Mouse (Mus musculus): ENCODE data around the gene Dnah17. TPM values are rescaled to one million over a fixed set of nuclear protein-coding genes. Genes with fewer than 3 reads are reported as not detected.
A peak's percentile ranks its signal among the peaks of the same experiment; 100 is the strongest.

Gene Dnah17
- polyA plus RNA-seq, 1 experiment from 2014 or later, result 0.14 TPM

DNA sequence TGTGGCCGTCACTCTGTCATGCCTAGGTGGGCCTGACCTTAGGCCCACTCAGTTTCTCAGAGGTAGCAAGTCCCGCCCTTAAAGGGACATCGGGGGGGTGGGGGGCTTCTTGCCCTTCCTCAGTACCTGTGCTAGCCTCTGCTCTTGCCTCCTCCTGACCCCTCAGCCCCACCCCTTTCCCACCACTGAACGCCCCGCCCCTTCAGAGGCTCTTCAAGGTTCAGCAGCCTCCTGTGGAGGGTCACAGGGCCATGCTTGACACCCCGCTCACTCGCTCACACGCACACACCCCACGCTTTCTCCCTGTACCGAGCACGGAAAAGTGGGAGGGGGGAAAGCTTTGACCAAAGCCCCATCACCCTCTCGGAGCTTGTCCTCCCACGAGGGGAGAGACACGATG, 50.7 kb downstream of the Dnah17 start:
- Histone ChIP-seq H3K27me3 (ENCODE audit: low read depth, poor library complexity, severe bottlenecking) (no peaks in the 10 kb centered on the region), H3K9me3 (replicated peaks) (no peaks in the 10 kb centered on the region), H3K4me3 (no peak overlapping the region), H3K4me1 (peaks cover 22% of the 10 kb centered on the region), H3K27ac (replicated peaks) (peak overlapping the region; percentile 52; the same call in 1 of the 2 replicates), H3K36me3 (no peaks in the 10 kb centered on the region)
- no peak for DNase-seq (ENCODE audit: low spot score)
- 81% methylated on average over 14 of the region's 14 CpGs for WGBS

DNA sequence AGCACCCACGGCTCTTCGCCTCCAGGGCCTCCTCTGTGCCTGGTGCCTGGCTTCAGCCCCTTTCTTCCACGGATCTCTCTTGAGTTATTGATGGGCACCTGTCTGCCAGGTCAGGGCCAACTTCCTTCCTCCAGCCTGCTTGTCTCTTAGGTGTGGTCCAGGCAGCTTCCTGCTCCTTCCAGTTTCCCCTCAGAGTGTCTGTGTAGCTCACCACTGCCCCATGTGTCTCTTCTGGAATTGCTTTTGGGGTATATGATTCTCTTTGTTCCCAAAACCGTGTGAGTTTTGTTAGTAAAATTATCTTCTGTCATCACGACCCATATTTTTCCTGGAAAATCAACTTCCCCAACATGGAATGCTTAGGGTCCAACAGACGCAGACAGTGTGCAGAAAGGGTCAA, 53.5 kb downstream of the Dnah17 start:
- Histone ChIP-seq H3K9me3 (replicated peaks) (no peaks in the 10 kb centered on the region), H3K4me3 (no peak overlapping the region), H3K4me1 (peaks cover 29% of the 10 kb centered on the region), H3K27ac (replicated peaks) (no peak overlapping the region), H3K27me3 (ENCODE audit: low read depth, poor library complexity, severe bottlenecking) (no peaks in the 10 kb centered on the region), H3K36me3 (no peaks in the 10 kb centered on the region)
- WGBS, result 83% methylated on average over 6 of the region's 6 CpGs
- no peak for DNase-seq (ENCODE audit: low spot score)

GRCm38 (mm10) chr11:118075035-118075522, 55.4 kb downstream of the Dnah17 start:
- Histone ChIP-seq H3K27me3 (ENCODE audit: low read depth, poor library complexity, severe bottlenecking) (no peaks in the 10 kb centered on the region), H3K36me3 (no peaks in the 10 kb centered on the region), H3K27ac (replicated peaks) (no peak overlapping the region), H3K4me3 (no peak overlapping the region), H3K9me3 (replicated peaks) (no peaks in the 10 kb centered on the region), H3K4me1 (peaks cover 36% of the 10 kb centered on the region)
- WGBS, result 89% methylated on average over 17 of the region's 17 CpGs
- DNase-seq (ENCODE audit: low spot score), result no peak

DNA sequence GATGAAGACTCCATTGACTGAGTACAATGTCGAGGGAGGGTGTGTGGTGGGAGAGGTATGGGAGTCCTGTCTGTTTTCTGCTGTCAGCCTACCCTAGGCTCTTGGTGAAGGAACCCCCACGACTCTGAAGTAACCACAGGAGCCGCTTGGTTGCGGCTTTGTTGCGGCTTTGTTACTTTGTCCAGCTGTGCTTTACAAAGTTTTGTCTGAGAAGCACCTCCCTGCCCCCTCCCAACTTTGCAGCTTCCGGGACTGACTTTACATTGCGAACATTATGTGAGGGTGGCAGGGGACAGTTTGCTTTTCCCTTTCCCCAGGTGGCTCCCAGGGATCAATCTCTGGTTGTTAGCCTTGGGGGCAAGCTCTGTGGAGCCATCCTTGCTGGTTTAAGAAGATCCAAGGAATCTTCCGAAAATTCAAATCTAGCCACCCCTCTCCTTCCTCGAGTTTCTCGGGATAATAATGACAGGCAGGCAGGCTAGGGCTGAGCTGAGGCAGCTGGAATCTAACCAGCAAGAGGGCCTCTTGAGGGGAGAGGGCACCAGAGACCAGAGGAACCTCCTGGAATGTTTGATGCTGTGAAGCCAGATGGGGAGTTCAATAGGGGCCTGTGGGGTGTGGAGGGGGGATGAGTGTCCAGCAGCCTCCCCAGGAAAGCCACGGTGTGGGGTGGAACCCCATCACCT, 59.1 kb downstream of the Dnah17 start:
- Histone ChIP-seq H3K27ac (replicated peaks) (peak overlapping the region; percentile 42; the same call in 1 of the 2 replicates), H3K36me3 (no peaks in the 10 kb centered on the region), H3K4me3 (no peak overlapping the region), H3K4me1 (peaks cover 38% of the 10 kb centered on the region), H3K9me3 (replicated peaks) (no peaks in the 10 kb centered on the region), H3K27me3 (ENCODE audit: low read depth, poor library complexity, severe bottlenecking) (no peaks in the 10 kb centered on the region)
- DNase-seq (ENCODE audit: low spot score), result no peak
- 42% methylated on average over 11 of the region's 11 CpGs for WGBS

DNA sequence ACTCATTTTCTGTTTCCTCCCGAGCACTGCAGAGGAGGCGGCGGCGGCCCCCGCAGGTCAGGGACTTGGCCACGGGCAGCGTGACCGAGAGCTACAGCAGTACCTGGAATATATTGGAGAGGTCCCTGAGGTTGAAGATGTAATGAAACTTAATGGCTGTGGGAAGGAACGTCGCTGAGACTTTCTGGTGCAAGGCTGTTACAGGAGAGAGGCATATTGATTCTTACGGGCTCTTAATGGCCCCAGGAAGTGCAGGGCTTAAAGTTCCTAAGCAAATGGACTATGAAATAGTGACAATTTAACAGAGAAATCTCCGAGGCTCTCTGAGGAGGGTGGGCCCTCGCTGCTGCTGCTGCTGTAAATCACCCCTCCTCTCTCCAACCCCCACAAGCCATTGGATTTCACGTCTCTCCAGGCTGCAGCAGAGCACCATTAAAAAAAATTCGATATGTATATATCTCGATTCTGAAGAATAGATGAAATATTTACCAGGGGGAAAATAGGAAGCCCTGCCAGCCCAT, 61.6 kb downstream of the Dnah17 start:
- no peak overlapping the region for H3K27ac ChIP-seq (replicated peaks)

GRCm38 (mm10) chr11:118067588-118067987, 62.8 kb downstream of the Dnah17 start:
- no peaks in the 10 kb centered on the region for H3K9me3 ChIP-seq (replicated peaks)
- no peaks in the 10 kb centered on the region for H3K36me3 ChIP-seq
- no peak overlapping the region for H3K27ac ChIP-seq (replicated peaks)
- no peaks in the 10 kb centered on the region for H3K27me3 ChIP-seq (ENCODE audit: low read depth, poor library complexity, severe bottlenecking)
- H3K4me1 ChIP-seq, result peaks cover 41% of the 10 kb centered on the region
- no peak for DNase-seq (ENCODE audit: low spot score)
- no peak overlapping the region for H3K4me3 ChIP-seq
- 78% methylated on average over 8 of the region's 8 CpGs for WGBS

More for the DNA sequence above, 61.6 kb downstream of the Dnah17 start:
- peaks cover 47% of the 10 kb centered on the region for H3K4me1 ChIP-seq
- no peaks in the 10 kb centered on the region for H3K27me3 ChIP-seq (ENCODE audit: low read depth, poor library complexity, severe bottlenecking)
- 89% methylated on average over 16 of the region's 16 CpGs for WGBS
- H3K36me3 ChIP-seq, result no peaks in the 10 kb centered on the region
- no peak overlapping the region for H3K4me3 ChIP-seq
- no peak for DNase-seq (ENCODE audit: low spot score)
- H3K9me3 ChIP-seq (replicated peaks), result no peaks in the 10 kb centered on the region

DNA sequence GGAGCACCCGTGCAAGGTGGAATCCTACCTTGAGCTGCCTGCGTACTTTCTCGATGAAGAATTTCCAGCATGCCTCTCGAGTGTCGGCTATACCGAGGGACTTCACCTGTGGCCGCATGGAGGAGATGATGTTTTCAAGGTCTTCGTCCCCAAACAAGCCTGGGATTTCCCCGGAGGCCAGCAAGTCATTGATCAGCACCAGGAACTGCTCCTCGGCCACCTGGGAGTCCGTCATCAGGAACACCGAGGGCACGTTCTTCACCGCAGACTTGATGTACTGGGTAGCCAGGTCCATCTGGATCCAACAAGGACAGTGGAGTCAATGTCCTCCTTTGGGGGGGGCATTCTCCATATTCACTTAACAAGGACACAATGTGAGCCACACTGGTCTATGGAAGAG, 70.4 kb downstream of the Dnah17 start:
- Histone ChIP-seq H3K4me1 (peaks cover 24% of the 10 kb centered on the region), H3K4me3 (no peak overlapping the region), H3K27ac (replicated peaks) (no peak overlapping the region), H3K27me3 (ENCODE audit: low read depth, poor library complexity, severe bottlenecking) (no peaks in the 10 kb centered on the region), H3K9me3 (replicated peaks) (no peaks in the 10 kb centered on the region), H3K36me3 (no peaks in the 10 kb centered on the region)
- WGBS, result 90% methylated on average over 14 of the region's 14 CpGs
- no peak for DNase-seq (ENCODE audit: low spot score)

DNA sequence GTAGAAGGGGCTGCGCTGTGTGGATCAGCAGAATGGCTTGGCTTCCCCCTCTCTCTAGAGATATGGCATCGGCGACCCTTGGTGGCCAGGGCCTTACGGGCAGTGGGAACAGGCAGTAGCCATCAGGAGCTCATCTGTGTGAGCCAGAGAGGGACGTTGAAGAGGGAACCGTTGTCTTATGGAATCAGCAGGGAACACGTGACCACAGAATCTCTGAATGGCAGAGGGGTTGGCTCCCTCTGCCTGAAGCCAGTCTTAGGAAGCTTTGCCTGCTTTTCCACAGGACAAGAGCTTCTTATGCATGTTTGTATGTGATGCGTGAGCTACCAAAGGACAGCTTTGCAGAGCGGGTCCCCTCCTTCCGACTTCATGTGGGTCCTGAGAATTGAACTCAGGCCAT, 71.6 kb downstream of the Dnah17 start:
- no peak for DNase-seq (ENCODE audit: low spot score)
- Histone ChIP-seq H3K4me3 (no peak overlapping the region), H3K27me3 (ENCODE audit: low read depth, poor library complexity, severe bottlenecking) (no peaks in the 10 kb centered on the region), H3K9me3 (replicated peaks) (no peaks in the 10 kb centered on the region), H3K4me1 (peaks cover 21% of the 10 kb centered on the region), H3K27ac (replicated peaks) (no peak overlapping the region), H3K36me3 (no peaks in the 10 kb centered on the region)
- 68% methylated on average over 10 of the region's 10 CpGs for WGBS

DNA sequence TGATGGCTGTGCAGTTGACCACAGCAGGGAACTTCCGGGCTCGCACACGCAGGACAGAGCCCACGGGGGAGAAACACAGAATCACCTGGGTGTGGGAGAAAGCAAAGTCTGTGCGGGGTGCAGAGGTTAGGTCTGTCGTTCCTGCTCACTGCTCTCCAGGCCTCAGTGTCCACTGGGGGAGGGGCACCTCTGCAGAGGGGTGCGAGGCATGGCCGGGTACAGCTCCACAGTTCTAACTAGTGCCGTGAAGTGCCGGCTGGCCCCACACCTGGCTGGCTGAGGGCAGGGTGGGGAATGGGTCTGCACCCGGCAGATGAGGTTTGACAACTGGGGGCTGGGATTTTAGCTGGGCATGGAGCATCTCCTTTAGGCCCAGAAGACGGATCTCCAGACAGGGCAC, 72.1 kb downstream of the Dnah17 start:
- no peaks in the 10 kb centered on the region for H3K36me3 ChIP-seq
- WGBS, result 77% methylated on average over 12 of the region's 12 CpGs
- no peaks in the 10 kb centered on the region for H3K9me3 ChIP-seq (replicated peaks)
- H3K4me3 ChIP-seq, result no peak overlapping the region
- H3K4me1 ChIP-seq, result peaks cover 17% of the 10 kb centered on the region
- no peak overlapping the region for H3K27ac ChIP-seq (replicated peaks)
- DNase-seq (ENCODE audit: low spot score), result no peak
- H3K27me3 ChIP-seq (ENCODE audit: low read depth, poor library complexity, severe bottlenecking), result no peaks in the 10 kb centered on the region

- Histone ChIP-seq H3K4me1 (peaks cover 9% of the 10 kb centered on the region), H3K27ac (replicated peaks) (0 out of 2 replicates have a peak overlapping the region, but pooled peaks have one; percentile 9), H3K9me3 (replicated peaks) (no peaks in the 10 kb centered on the region), H3K27me3 (ENCODE audit: low read depth, poor library complexity, severe bottlenecking) (no peaks in the 10 kb centered on the region), H3K36me3 (no peaks in the 10 kb centered on the region), H3K4me3 (no peak overlapping the region)
- 82% methylated on average over 16 of the region's 16 CpGs for WGBS
- DNase-seq (ENCODE audit: low spot score), result no peak
Measured at GRCm38 (mm10) chr11:118050174-118050573, 80.3 kb downstream of the Dnah17 start.

DNA sequence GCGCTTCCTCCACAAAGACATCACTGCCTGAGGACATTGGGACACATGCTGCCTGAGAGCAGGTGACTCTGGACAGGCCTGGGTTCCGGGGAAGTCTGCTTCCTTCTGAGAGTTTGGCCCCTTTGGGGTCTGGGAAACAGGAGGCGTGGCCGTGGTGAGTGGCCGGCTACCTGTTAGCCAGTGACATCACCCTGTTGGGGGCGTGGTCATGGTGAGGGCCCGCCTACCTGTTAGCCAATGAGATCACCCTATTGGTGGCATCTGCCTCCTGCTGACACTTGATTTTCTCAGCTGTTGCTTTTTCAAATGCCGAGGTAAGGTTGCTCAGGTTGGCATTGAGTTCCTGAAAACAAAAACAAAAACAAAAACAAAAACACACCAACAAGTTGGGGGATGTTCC, 80.8 kb downstream of the Dnah17 start:
- WGBS, result 40% methylated on average over 8 of the region's 8 CpGs
- Histone ChIP-seq H3K27ac (replicated peaks) (no peak overlapping the region), H3K27me3 (ENCODE audit: low read depth, poor library complexity, severe bottlenecking) (no peaks in the 10 kb centered on the region), H3K4me3 (no peak overlapping the region), H3K4me1 (peaks cover 8% of the 10 kb centered on the region), H3K9me3 (replicated peaks) (no peaks in the 10 kb centered on the region), H3K36me3 (no peaks in the 10 kb centered on the region)
- DNase-seq (ENCODE audit: low spot score), result no peak

DNA sequence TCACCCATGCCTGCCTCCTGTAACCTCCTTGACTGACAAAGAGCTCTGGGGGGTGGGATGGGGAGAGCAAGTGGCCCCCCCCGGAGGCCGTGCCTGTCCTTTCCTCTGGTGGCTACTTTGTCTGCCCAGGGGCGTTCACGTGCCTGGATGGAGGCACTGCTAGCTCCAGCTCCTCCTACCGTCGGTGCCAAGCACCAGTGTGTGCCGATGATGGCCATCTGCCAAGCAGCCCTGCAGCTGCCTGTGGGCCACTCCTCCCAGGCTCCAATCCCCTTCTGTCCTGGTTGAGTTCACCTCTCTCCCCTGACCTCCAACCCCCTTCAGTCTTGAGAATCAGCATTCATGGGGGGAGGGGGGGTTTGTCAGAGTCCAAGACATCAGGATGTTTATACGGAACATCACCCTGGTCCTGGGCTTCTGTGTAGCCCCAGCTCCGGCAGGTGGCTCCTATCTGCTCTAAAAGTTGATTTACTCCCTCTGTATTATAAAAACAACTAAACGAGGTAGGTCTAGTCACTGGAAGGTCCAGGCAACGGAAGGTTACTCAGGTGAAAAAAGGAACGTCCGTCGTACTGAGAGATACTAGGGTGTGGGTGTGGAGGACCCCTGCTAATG, 87.0 kb downstream of the Dnah17 start:
- Histone ChIP-seq H3K27ac (replicated peaks) (peak overlapping the region; percentile 67), H3K4me3 (no peak overlapping the region), H3K4me1 (peaks cover 17% of the 10 kb centered on the region), H3K36me3 (peaks cover 4% of the 10 kb centered on the region; the same call in 1 of the 2 replicates), H3K9me3 (replicated peaks) (no peaks in the 10 kb centered on the region), H3K27me3 (ENCODE audit: low read depth, poor library complexity, severe bottlenecking) (no peaks in the 10 kb centered on the region)
- WGBS, result 73% methylated on average over 14 of the region's 14 CpGs
- no peak for DNase-seq (ENCODE audit: low spot score)

DNA sequence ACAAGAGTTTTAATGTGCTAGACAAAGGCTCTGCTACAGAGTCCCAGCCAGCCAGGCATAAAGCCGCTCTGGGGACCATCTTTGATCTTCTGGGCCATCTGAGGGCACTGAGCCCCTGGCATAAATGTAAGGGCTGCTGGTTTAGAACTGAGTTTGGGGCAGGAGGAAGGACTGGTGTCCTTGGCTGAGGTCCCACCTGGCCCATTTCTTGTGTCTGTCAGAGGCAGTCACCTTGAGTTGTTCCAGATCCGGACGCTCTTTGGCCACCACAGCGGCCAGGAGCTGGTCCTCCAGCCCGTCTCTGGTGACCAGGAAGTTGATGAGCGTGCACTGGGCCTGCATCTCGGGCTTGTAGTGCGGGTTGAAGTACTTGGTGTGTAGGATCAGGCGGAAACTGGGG, 87.6 kb downstream of the Dnah17 start:
- WGBS, result 92% methylated on average over 9 of the region's 9 CpGs
- no peak for DNase-seq (ENCODE audit: low spot score)
- H3K4me3 ChIP-seq, result no peak overlapping the region
- no peaks in the 10 kb centered on the region for H3K9me3 ChIP-seq (replicated peaks)
- H3K4me1 ChIP-seq, result peaks cover 17% of the 10 kb centered on the region
- H3K27me3 ChIP-seq (ENCODE audit: low read depth, poor library complexity, severe bottlenecking), result no peaks in the 10 kb centered on the region
- H3K36me3 ChIP-seq, result peaks cover 4% of the 10 kb centered on the region; the same call in 1 of the 2 replicates
- peak overlapping the region; percentile 67; the same call in 1 of the 2 replicates for H3K27ac ChIP-seq (replicated peaks)

Data from midbrain, embryonic 10.5 days (tissue).